20 mouse cellular contexts compared by ENCODE assay signal in the genomic region with DNA sequence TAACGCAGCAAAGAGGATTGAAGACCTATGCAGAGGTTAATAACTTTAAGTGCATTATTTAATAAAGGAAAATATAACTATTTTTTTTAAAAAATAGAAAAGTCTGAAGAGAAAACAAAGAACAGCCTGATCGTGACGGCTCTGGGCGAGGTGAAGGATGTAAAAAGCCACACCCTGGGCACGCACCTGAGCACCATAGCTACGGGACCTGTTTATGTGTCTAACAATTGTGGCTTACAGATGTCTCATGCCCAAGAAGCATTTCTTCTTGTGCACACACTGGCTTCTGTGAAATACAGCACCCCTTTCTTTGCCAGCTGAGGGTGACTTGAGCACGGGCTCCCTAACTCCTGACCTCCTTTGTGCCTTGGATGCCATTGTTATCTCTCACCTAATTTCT. TPM values are rescaled to one million over a fixed set of nuclear protein-coding genes. Genes with fewer than 3 reads are reported as not detected.
DNase-seq lines count a peak whose midpoint lies in the region; ATAC-seq and TF ChIP-seq lines count a peak whose summit lies in the region.
"Had no signal": no experiment of that assay in that cellular context is flagged by ENCODE, and none has a peak within 500 bp of the region (broad histone marks: within the 10 kb centered on the region; RNA-seq: fewer than 3 reads in every experiment).

No protein-coding gene starts in this region.

- H3K27ac ChIP-seq in intestine, postnatal 0 days (ENCODE audit: low read depth, low read length): no peak overlapping the region
- H3K27ac ChIP-seq in intestine, embryonic 15.5 days: no peak overlapping the region
- no peak overlapping the region for H3K27ac ChIP-seq in hindbrain, embryonic 13.5 days
- no peak overlapping the region for H3K27ac ChIP-seq in limb, embryonic 10.5 days
- H3K27ac ChIP-seq: embryonic facial prominence, embryonic 13.5 days; forebrain, embryonic 12.5 days had no signal

- no peak overlapping the region for H3K4me3 ChIP-seq in intestine, postnatal 0 days (ENCODE audit: low read depth, low read length)
- no peak overlapping the region for H3K4me3 ChIP-seq in intestine, embryonic 15.5 days (replicated peaks)
- no peak overlapping the region for H3K4me3 ChIP-seq in hindbrain, embryonic 13.5 days
- H3K4me3 ChIP-seq in limb, embryonic 10.5 days: no peak overlapping the region
- H3K4me3 ChIP-seq: embryonic facial prominence, embryonic 13.5 days; forebrain, embryonic 12.5 days; heart, embryonic 12.5 days had no signal

- TF ChIP-seq CTCF in intestine, postnatal 0 days (IDR thresholded peaks at IDR 0.05; ENCODE audit: low read depth): no peak

- no peaks in the 10 kb centered on the region for H3K27me3 ChIP-seq in intestine, postnatal 0 days (replicated peaks; ENCODE audit: control insufficient read depth, insufficient read depth, low read length)
- no peaks in the 10 kb centered on the region for H3K27me3 ChIP-seq in intestine, embryonic 15.5 days (replicated peaks)
- H3K27me3 ChIP-seq in hindbrain, embryonic 13.5 days: no peaks in the 10 kb centered on the region
- H3K27me3 ChIP-seq in limb, embryonic 10.5 days (ENCODE audit: low read depth, poor library complexity, severe bottlenecking): no peaks in the 10 kb centered on the region
- H3K27me3 ChIP-seq: embryonic facial prominence, embryonic 13.5 days; forebrain, embryonic 12.5 days; heart, embryonic 12.5 days had no signal

- no peaks in the 10 kb centered on the region for H3K4me1 ChIP-seq in intestine, postnatal 0 days (replicated peaks; ENCODE audit: control insufficient read depth, insufficient read depth, low read length)
- H3K4me1 ChIP-seq in intestine, embryonic 15.5 days (replicated peaks): no peaks in the 10 kb centered on the region
- H3K4me1 ChIP-seq in hindbrain, embryonic 13.5 days (replicated peaks): peaks cover 9% of the 10 kb centered on the region
- peaks cover 6% of the 10 kb centered on the region for H3K4me1 ChIP-seq in limb, embryonic 10.5 days

- no peaks in the 10 kb centered on the region for H3K36me3 ChIP-seq in intestine, postnatal 0 days (ENCODE audit: control insufficient read depth, insufficient read depth)
- no peaks in the 10 kb centered on the region for H3K36me3 ChIP-seq in intestine, embryonic 15.5 days
- no peaks in the 10 kb centered on the region for H3K36me3 ChIP-seq in hindbrain, embryonic 13.5 days
- no peaks in the 10 kb centered on the region for H3K36me3 ChIP-seq in limb, embryonic 10.5 days
- H3K36me3 ChIP-seq: embryonic facial prominence, embryonic 13.5 days; forebrain, embryonic 12.5 days; G1E; heart, embryonic 12.5 days had no signal

- WGBS in intestine, postnatal 0 days: 57% methylated on average over 7 of the region's 7 CpGs
- WGBS in intestine, embryonic 15.5 days: 82% methylated on average over 7 of the region's 7 CpGs
- 91% methylated on average over 7 of the region's 7 CpGs for WGBS in hindbrain, embryonic 13.5 days
- WGBS in limb, embryonic 10.5 days: 94% methylated on average over 7 of the region's 7 CpGs

- ATAC-seq in intestine, postnatal 0 days: peak; percentile 50; the same call in 1 of the 2 replicates
- ATAC-seq in intestine, embryonic 15.5 days: no peak
- no peak for ATAC-seq in hindbrain, embryonic 13.5 days (ENCODE audit: low FRiP score)
- ATAC-seq: forebrain, embryonic 16.5 days; hindbrain, embryonic 16.5 days had no signal

- H3K4me2 ChIP-seq in intestine, postnatal 0 days (replicated peaks; ENCODE audit: low read depth): no peak overlapping the region
- H3K4me2 ChIP-seq in intestine, embryonic 15.5 days (replicated peaks): no peak overlapping the region
- H3K4me2 ChIP-seq in hindbrain, embryonic 13.5 days: no peak overlapping the region
- H3K4me2 ChIP-seq: embryonic facial prominence, embryonic 13.5 days; forebrain, embryonic 12.5 days; heart, embryonic 12.5 days had no signal

- H3K9ac ChIP-seq in intestine, postnatal 0 days (ENCODE audit: low read depth, low read length): no peak overlapping the region
- no peak overlapping the region for H3K9ac ChIP-seq in intestine, embryonic 15.5 days
- no peak overlapping the region for H3K9ac ChIP-seq in hindbrain, embryonic 13.5 days
- H3K9ac ChIP-seq: embryonic facial prominence, embryonic 13.5 days; forebrain, embryonic 12.5 days; heart, embryonic 12.5 days had no signal

- peak; percentile 29 for DNase-seq in lung, postnatal 36 days
- DNase-seq in lung, postnatal 10 days: no peak
- DNase-seq in induced T-regulatory cell, adult 2 months (ENCODE audit: low read depth): peak; percentile 82
- no peak for DNase-seq in spleen, postnatal 14 days (ENCODE audit: low spot score in 2 of 2)
- no peak for DNase-seq in limb, embryonic 10.5 days (ENCODE audit: low spot score)
- DNase-seq: adrenal gland, postnatal 14 days; B cell, adult 2 months; cerebellum, adult 11-12 months; cerebellum, adult 9-11 months; cerebellum, postnatal 36 days; gastrocnemius, postnatal 14 days had no signal

- no peaks in the 10 kb centered on the region for H3K9me3 ChIP-seq in intestine, postnatal 0 days (ENCODE audit: control insufficient read depth)
- no peaks in the 10 kb centered on the region for H3K9me3 ChIP-seq in intestine, embryonic 15.5 days
- no peaks in the 10 kb centered on the region for H3K9me3 ChIP-seq in hindbrain, embryonic 13.5 days
- H3K9me3 ChIP-seq in limb, embryonic 10.5 days (replicated peaks): no peaks in the 10 kb centered on the region
- H3K9me3 ChIP-seq: embryonic facial prominence, embryonic 13.5 days; forebrain, embryonic 12.5 days; heart, embryonic 12.5 days had no signal

RNA-seq across cellular contexts. Expression of a gene that starts 56.2 kb away (rescaled TPM):
- polyA plus RNA-seq in intestine, postnatal 0 days (2015; fragmentation: Nextera tagmentation; extraction: Ambion mirVana): 7.2 and 7.5 TPM in 2 replicates
- 5.0 TPM in 2 replicates for polyA plus RNA-seq in intestine, embryonic 15.5 days (2015; fragmentation: Nextera tagmentation; extraction: Ambion mirVana)
- 1.4 and 2.2 TPM in 2 replicates for polyA plus RNA-seq in hindbrain, embryonic 13.5 days (2015; fragmentation: Nextera tagmentation; extraction: Ambion mirVana)
- 1.2 TPM in 2 replicates for polyA plus RNA-seq in limb, embryonic 10.5 days (2016; fragmentation: Nextera tagmentation; extraction: Ambion mirVana)

Comparison
In these comparisons a context has a peak if more than half of its experiments do, and no peak if none do; other contexts are left out.
1. DNase-seq: peak in lung, postnatal 36 days (single experiment) and induced T-regulatory cell, adult 2 months (single experiment); none in lung, postnatal 10 days (single experiment), spleen, postnatal 14 days (0 of 2) and limb, embryonic 10.5 days (single experiment).